Mouse (Mus musculus): ENCODE measurements at regions not wholly inside any gene's neighbourhood (a gene's known extent, or its start where the extent isn't known, plus 50 kb on each side); places are given as distances from the start of the nearest gene placed in this dataset.
"Not testable (repeated sequence)": the region's sequence is repeated elsewhere in the genome, so short reads cannot be mapped to it uniquely, and the experiment has no call there.

DNA sequence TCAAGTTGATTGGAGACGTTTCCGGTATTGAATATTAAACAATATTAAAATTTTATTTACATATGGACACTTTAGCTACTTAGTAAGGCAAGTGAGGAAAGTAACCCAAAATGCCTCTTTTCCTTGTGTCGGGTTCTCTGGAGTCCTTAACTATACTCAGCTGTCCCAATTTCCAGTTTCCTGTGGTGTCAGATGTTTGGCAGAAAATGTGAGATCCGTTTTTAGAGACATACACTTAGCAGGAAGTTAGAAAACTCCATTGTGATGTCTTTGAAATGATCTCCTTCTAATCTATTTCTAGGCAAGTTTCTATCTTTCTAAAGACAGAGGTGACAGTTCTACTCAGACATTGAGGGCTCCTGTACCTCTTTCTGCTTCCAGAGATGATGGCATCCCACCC lies 168.9 kb upstream of the Plcxd3 start:
- ATAC-seq (replicated peaks; ENCODE audit: low FRiP score) = no peak
- Histone ChIP-seq H3K4me2 (no peak overlapping the region), H3K9me3 (replicated peaks) (0 out of 2 replicates have a peak, but pooled peaks cover 2% of the 10 kb centered on the region), H3K4me1 (no peaks in the 10 kb centered on the region), H3K27me3 (no peaks in the 10 kb centered on the region), H3K36me3 (no peaks in the 10 kb centered on the region), H3K4me3 (replicated peaks) (no peak overlapping the region), H3K9ac (no peak overlapping the region), H3K27ac (no peak overlapping the region)
- WGBS = 79% methylated on average over 4 of the region's 4 CpGs

DNA sequence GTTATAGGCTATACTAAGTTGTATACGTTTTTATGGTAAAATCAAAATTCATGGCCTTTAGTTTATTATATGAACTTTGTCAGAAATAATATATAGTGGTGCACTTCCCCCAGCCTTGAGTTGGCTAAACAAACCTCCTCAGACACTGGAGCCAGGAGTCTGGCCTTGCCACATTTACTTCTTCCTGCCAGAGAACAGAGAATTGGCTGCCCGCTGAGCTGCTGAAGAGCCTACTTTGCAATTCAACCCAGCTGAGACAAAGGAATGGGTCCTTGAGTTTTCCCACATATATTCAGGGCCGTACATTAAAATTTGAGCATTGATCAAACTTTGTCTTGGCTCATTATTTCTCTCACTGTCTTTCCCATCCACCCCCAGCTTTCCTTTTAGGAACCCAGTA lies 161.9 kb upstream of the Plcxd3 start:
- Histone ChIP-seq H3K4me2 (no peak overlapping the region), H3K27ac (no peak overlapping the region), H3K9ac (no peak overlapping the region), H3K27me3 (no peaks in the 10 kb centered on the region), H3K4me1 (no peaks in the 10 kb centered on the region), H3K4me3 (replicated peaks) (no peak overlapping the region), H3K9me3 (replicated peaks) (no peaks in the 10 kb centered on the region), H3K36me3 (no peaks in the 10 kb centered on the region)
- no peak for ATAC-seq (replicated peaks; ENCODE audit: low FRiP score)
- 76% methylated on average over 3 of the region's 3 CpGs for WGBS

DNA sequence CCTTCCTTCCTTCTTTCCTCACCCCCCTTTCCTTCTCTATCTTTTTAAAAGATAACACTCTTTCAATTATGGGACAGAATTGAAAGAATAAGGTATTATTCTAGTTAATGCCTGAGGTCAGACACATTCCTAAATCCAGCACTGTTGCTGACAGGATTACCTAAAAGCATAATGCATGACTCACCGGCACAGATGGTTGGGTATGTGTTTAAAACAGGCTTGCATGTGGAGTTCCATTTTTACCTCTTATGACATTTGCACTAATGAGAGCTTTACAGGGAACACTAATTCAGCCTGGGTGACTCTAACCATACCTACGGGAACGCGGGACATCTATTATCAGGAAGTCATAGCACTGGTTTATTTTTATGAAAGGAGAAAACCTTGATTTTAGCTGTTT lies 156.2 kb upstream of the Plcxd3 start:
- no peaks in the 10 kb centered on the region for H3K4me1 ChIP-seq
- H3K4me2 ChIP-seq = no peak overlapping the region
- WGBS = 94% methylated on average over 4 of the region's 4 CpGs

DNA sequence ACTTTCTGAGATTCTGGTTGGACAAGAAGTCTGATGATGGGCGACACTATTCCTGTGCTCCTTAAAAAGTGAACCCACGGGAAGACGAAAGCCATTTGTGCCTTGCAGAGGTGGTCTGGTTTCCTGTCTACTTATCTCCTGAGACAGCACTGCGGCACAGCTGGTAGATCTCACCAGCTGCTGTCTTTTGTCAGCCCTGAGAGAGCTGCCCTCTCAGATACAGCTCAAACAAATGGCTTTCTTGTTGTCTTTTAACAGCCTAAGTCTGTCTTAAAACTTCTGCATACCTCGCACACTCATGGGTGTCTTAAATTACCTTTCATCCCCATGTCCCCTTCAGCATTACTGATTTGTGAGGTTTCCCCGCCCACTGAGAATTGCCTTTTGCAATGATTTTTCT lies 147.2 kb upstream of the Plcxd3 start:
- Histone ChIP-seq H3K9me3 (replicated peaks) (no peaks in the 10 kb centered on the region), H3K27me3 (no peaks in the 10 kb centered on the region), H3K9ac (no peak overlapping the region), H3K4me1 (no peaks in the 10 kb centered on the region), H3K27ac (no peak overlapping the region), H3K4me2 (no peak overlapping the region), H3K4me3 (replicated peaks) (no peak overlapping the region), H3K36me3 (no peaks in the 10 kb centered on the region)
- WGBS = 14% methylated on average over 6 of the region's 6 CpGs
- peak; percentile 80 for ATAC-seq (replicated peaks; ENCODE audit: low FRiP score)

More for the DNA sequence above, 156.2 kb upstream of the Plcxd3 start:
- H3K4me3 ChIP-seq (replicated peaks) = no peak overlapping the region
- ATAC-seq (replicated peaks; ENCODE audit: low FRiP score) = no peak
- no peaks in the 10 kb centered on the region for H3K27me3 ChIP-seq
- no peak overlapping the region for H3K9ac ChIP-seq
- H3K9me3 ChIP-seq (replicated peaks) = no peaks in the 10 kb centered on the region
- no peak overlapping the region for H3K27ac ChIP-seq
- no peaks in the 10 kb centered on the region for H3K36me3 ChIP-seq

DNA sequence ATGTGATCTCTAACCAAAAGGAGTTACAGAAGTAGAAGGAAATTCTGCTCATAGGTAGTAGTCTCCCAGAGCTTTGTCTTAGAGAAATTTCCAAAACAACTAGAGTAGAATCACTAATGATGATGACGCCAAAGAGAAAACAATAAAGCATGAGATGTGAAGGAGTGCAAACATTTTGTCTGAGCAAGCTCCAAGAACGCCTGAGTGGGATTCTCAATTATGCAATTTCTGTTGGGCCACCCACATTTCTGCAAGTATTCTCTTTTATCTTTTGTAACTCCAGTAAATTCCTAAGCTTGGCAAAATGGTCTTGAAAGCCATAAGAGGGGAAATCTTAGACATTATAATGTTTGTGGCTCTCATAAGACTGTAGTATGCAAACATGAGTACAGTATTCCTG lies 134.6 kb upstream of the Plcxd3 start:
- Histone ChIP-seq H3K9ac (no peak overlapping the region), H3K4me2 (no peak overlapping the region), H3K9me3 (replicated peaks) (no peaks in the 10 kb centered on the region), H3K4me3 (replicated peaks) (no peak overlapping the region), H3K27ac (no peak overlapping the region), H3K4me1 (no peaks in the 10 kb centered on the region), H3K27me3 (no peaks in the 10 kb centered on the region), H3K36me3 (no peaks in the 10 kb centered on the region)
- ATAC-seq (replicated peaks; ENCODE audit: low FRiP score) = no peak
- WGBS = 72% methylated on average over 2 of the region's 2 CpGs

DNA sequence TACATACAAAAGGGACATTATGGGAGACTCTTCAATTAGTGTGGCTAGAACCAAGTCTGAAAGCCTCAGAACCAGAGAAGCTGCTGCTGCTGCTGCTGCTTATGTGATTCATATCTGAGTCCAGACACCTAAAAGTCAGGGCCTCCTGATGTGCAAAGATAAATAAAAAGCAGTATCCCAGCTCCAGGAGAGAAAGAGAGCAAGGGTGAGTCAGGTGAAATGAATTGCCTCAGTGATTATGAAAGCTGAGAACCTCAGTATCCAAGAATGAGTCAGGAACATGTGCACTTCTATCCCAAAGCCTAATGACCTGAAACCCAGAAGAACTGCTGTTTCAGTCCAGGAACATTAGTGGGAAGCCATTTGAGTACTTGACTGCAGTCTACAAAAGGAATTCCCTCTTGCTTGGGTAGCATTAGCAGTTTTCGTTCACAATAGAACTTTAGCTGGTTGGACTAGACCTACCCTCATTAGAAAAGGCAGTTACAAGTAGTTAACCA lies 127.6 kb upstream of the Plcxd3 start:
- Histone ChIP-seq H3K27me3 (no peaks in the 10 kb centered on the region), H3K9me3 (replicated peaks) (no peaks in the 10 kb centered on the region), H3K4me1 (no peaks in the 10 kb centered on the region), H3K4me2 (no peak overlapping the region), H3K9ac (no peak overlapping the region), H3K4me3 (replicated peaks) (no peak overlapping the region), H3K27ac (no peak overlapping the region), H3K36me3 (no peaks in the 10 kb centered on the region)
- 90% methylated on average over 1 of the region's 1 CpGs for WGBS
- no peak for ATAC-seq (replicated peaks; ENCODE audit: low FRiP score)

DNA sequence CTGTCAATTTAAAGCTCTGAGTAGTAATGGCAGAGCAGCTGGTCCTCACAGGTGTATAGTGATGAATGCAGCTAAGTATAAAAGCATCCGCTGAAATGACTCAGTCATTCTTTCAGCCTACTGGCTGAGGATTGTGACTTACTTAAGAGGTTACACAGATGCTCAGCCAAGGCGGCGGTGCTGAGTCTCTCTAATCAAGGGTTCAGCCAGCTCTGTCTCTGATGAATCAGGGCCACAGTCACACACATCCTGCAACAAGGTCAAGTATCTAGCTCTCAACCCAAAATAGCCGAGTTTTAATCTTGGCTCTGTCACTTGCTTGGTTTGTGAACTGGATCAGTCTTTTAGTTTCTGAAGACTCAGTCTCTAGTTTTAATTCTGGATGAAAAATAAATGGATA lies 110.7 kb upstream of the Plcxd3 start:
- 88% methylated on average over 4 of the region's 4 CpGs for WGBS
- no peak overlapping the region for H3K4me2 ChIP-seq

DNA sequence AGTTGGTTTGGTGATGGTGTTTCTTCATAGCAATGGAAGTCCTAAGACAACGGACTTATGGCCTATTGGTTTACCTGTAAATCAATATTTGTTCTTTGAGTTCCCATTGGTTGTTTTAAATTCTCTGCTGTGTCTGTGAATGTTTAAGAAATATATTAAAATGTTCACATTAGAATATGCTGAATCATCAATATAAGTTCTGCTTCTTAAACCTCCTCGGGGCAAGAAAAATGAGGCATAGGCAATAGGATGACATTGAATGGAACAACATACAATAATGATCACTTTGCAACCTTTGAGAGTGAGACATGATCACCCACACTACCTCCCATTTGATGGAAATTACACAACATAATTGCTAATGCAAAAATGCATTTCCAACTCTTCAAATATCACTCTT lies 105.5 kb upstream of the Plcxd3 start:
- no peaks in the 10 kb centered on the region for H3K36me3 ChIP-seq
- H3K9me3 ChIP-seq (replicated peaks) = no peaks in the 10 kb centered on the region
- WGBS = 90% methylated on average over 2 of the region's 2 CpGs
- ATAC-seq (replicated peaks; ENCODE audit: low FRiP score) = no peak
- no peak overlapping the region for H3K27ac ChIP-seq
- no peak overlapping the region for H3K9ac ChIP-seq
- H3K27me3 ChIP-seq = no peaks in the 10 kb centered on the region
- H3K4me1 ChIP-seq = no peaks in the 10 kb centered on the region
- no peak overlapping the region for H3K4me2 ChIP-seq
- H3K4me3 ChIP-seq (replicated peaks) = no peak overlapping the region

More for the DNA sequence above, 110.7 kb upstream of the Plcxd3 start:
- Histone ChIP-seq H3K36me3 (no peaks in the 10 kb centered on the region), H3K9ac (no peak overlapping the region), H3K4me3 (replicated peaks) (no peak overlapping the region), H3K27ac (no peak overlapping the region), H3K4me1 (no peaks in the 10 kb centered on the region), H3K27me3 (no peaks in the 10 kb centered on the region), H3K9me3 (replicated peaks) (no peaks in the 10 kb centered on the region)
- no peak for ATAC-seq (replicated peaks; ENCODE audit: low FRiP score)

DNA sequence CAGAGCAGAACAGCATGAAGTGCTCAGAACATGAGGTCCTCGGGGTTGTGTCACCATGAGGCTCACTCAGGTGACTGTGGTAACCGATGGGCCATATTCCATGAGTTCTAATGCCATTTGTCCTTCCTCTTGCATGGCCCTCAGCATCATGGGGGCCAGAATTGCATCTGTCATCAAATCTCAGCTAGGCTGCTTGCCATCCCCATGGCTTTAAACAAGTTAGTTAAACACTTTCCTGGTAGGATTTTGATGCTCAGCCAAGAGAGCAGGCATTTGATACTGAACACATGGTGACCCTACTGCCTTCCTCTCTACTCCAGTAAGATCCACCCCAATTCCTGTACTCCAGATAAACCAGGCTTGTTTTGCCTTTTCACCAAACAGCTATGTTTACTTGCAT lies 98.3 kb upstream of the Plcxd3 start:
- no peak overlapping the region for H3K4me2 ChIP-seq
- no peaks in the 10 kb centered on the region for H3K27me3 ChIP-seq
- H3K4me3 ChIP-seq (replicated peaks) = no peak overlapping the region
- no peak for ATAC-seq (replicated peaks; ENCODE audit: low FRiP score)
- no peaks in the 10 kb centered on the region for H3K9me3 ChIP-seq (replicated peaks)
- H3K36me3 ChIP-seq = no peaks in the 10 kb centered on the region
- H3K4me1 ChIP-seq = no peaks in the 10 kb centered on the region
- no peak overlapping the region for H3K9ac ChIP-seq
- 83% methylated on average over 2 of the region's 2 CpGs for WGBS
- no peak overlapping the region for H3K27ac ChIP-seq

DNA sequence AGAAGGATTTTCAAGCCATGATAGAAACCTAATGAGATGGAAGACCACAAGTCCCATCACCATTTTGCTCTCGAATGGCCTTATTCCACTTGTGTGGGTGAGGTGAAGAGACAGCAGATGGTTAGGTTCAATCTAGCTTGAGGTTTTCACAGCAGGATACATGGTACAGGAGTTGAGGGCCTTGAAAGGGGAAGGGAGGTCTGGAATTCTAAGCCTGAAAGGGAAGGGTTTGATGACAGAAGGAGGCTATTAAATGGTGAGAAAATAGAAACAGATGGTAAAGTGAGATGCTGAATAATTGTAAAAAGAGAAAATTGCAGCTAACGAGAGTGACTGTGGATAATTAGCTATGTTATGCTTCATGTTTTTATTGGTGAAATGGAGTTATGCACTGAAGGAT lies 67.8 kb upstream of the Plcxd3 start:
- 73% methylated on average over 2 of the region's 2 CpGs for WGBS
- Histone ChIP-seq H3K4me1 (no peaks in the 10 kb centered on the region), H3K4me3 (replicated peaks) (no peak overlapping the region), H3K4me2 (no peak overlapping the region), H3K36me3 (no peaks in the 10 kb centered on the region), H3K27ac (no peak overlapping the region), H3K27me3 (no peaks in the 10 kb centered on the region), H3K9me3 (replicated peaks) (no peaks in the 10 kb centered on the region), H3K9ac (no peak overlapping the region)
- ATAC-seq (replicated peaks; ENCODE audit: low FRiP score) = no peak

DNA sequence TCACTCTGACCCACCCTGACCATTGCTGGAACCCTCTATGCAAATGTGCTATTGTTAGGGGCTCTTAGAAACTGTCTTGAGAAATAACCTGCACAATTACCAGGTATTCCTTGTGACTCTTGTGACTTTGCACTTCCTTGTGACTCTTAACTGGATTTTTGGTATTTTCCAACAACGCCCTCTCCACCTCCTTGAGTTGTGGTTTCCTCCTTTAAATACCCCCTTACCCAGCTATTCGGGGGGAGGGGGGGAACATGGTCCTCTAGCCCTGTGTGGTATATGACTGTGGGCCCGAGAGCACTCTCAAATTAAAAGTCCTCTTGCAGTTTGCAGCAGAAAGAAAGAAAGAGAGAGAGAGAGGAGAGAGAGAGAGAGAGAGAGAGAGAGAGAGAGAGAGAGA lies 61.6 kb upstream of the Plcxd3 start:
- H3K4me1 ChIP-seq; H3K4me2 ChIP-seq; H3K4me3 ChIP-seq (replicated peaks); H3K9ac ChIP-seq; H3K9me3 ChIP-seq (replicated peaks); H3K36me3 ChIP-seq; H3K27ac ChIP-seq; ATAC-seq (replicated peaks; ENCODE audit: low FRiP score); H3K27me3 ChIP-seq: not testable (repeated sequence)
- 72% methylated on average over 3 of the region's 3 CpGs for WGBS

DNA sequence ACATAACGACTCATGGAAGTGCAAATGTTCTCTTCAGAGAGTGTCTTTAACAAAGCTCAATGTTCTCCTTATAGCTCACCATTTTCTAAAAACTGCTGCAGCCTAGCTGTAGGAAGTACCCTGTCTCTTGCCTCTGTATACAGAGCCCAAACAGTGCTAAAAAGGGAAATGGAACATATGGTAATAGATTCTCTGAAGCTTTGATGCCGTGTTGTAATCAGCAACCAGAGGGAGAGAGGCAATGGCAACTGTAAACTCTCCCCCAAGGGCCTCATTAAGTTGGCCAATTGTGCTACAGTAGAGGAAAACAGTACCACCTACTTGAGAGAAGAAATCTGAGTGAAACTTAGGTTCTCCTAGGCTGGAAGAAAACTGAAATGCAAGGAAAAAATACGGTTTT lies 59.4 kb upstream of the Plcxd3 start:
- Histone ChIP-seq H3K36me3 (no peaks in the 10 kb centered on the region), H3K27me3 (no peaks in the 10 kb centered on the region), H3K4me2 (no peak overlapping the region), H3K27ac (no peak overlapping the region), H3K9ac (no peak overlapping the region), H3K9me3 (replicated peaks) (no peaks in the 10 kb centered on the region), H3K4me1 (no peaks in the 10 kb centered on the region), H3K4me3 (replicated peaks) (no peak overlapping the region)
- 44% methylated on average over 3 of the region's 3 CpGs for WGBS
- no peak for ATAC-seq (replicated peaks; ENCODE audit: low FRiP score)

Measured in kidney, embryonic 15.5 days (tissue).